Mouse (Mus musculus): ENCODE measurements around the gene Ppm1d. TPM values are rescaled to one million over a fixed set of nuclear protein-coding genes. Genes with fewer than 3 reads are reported as not detected.

The Ppm1d gene
- 6.1 TPM for polyA plus RNA-seq (2012; fragmentation: generic; extraction: Trizol)

GRCm38 (mm10) chr11:85310713-85311574 is at the start of gene Ppm1d:
TSS of gene Ppm1d (plus strand) at chr11:85311244.
- Histone ChIP-seq H3K79me2 (ENCODE audit: control insufficient read depth, insufficient read depth) (peaks cover 41% of the 10 kb centered on the region), H3K4me2 (ENCODE audit: low read depth) (peak within 1 kb of the TSS; percentile 94), H3K36me3 (ENCODE audit: control insufficient read depth, insufficient read depth) (no peaks in the 10 kb centered on the region), H3ac (ENCODE audit: control insufficient read depth, insufficient read length) (peak within 1 kb of the TSS; percentile 73), H3K4me3 (peak within 1 kb of the TSS; percentile 88), H3K27me3 (ENCODE audit: control insufficient read depth, insufficient read depth, insufficient read length) (no peaks in the 10 kb centered on the region)
- peak in 1 of 3 experiments; percentile 18 for TF ChIP-seq MYOD1 (IDR thresholded peaks at IDR 0.05; ENCODE audit: control insufficient read depth in 1 of 3, insufficient read length in 2 of 3, low read depth in 2 of 3)
- TF ChIP-seq MYOG (IDR thresholded peaks at IDR 0.05; ENCODE audit: control insufficient read depth in 1 of 3, insufficient read depth in 1 of 3, insufficient read length in 2 of 3, low read depth in 2 of 3) = no peak
- TF ChIP-seq CEBPB (IDR thresholded peaks at IDR 0.05; ENCODE audit: insufficient read depth, poor library complexity, severe bottlenecking) = no peak
- no peak for TF ChIP-seq TCF3 (IDR thresholded peaks at IDR 0.05; ENCODE audit: insufficient read length, low read depth)
- TF ChIP-seq TCF12 (IDR thresholded peaks at IDR 0.05; ENCODE audit: insufficient read depth, poor library complexity, severe bottlenecking) = no peak
- TF ChIP-seq MAX (IDR thresholded peaks at IDR 0.05; ENCODE audit: low read depth) = no peak
- no peak for TF ChIP-seq REST (IDR thresholded peaks at IDR 0.05; ENCODE audit: insufficient read depth, insufficient read length)
- peak; percentile 79 for TF ChIP-seq POLR2AphosphoS2 (IDR thresholded peaks at IDR 0.05; ENCODE audit: insufficient read length, low read depth)
- peak; percentile 78 for TF ChIP-seq POLR2A (IDR thresholded peaks at IDR 0.05; ENCODE audit: insufficient read length, low read depth)
- TF ChIP-seq E2F4 (IDR thresholded peaks at IDR 0.05; ENCODE audit: insufficient read depth) = peak; percentile 26
- no peak for TF ChIP-seq SRF (IDR thresholded peaks at IDR 0.05; ENCODE audit: control insufficient read depth, insufficient read length, low read depth)

- Histone ChIP-seq H3K4me3 (no peak overlapping the region), H3ac (ENCODE audit: control insufficient read depth, insufficient read length) (no peak overlapping the region), H3K27me3 (ENCODE audit: control insufficient read depth, insufficient read depth, insufficient read length) (no peaks in the 10 kb centered on the region), H3K4me2 (ENCODE audit: low read depth) (no peak overlapping the region), H3K36me3 (ENCODE audit: control insufficient read depth, insufficient read depth) (no peaks in the 10 kb centered on the region), H3K79me2 (ENCODE audit: control insufficient read depth, insufficient read depth) (no peaks in the 10 kb centered on the region)
- TF ChIP-seq POLR2A (IDR thresholded peaks at IDR 0.05; ENCODE audit: insufficient read length, low read depth) (no peak), CEBPB (IDR thresholded peaks at IDR 0.05; ENCODE audit: insufficient read depth, poor library complexity, severe bottlenecking) (no peak), SRF (IDR thresholded peaks at IDR 0.05; ENCODE audit: control insufficient read depth, insufficient read length, low read depth) (no peak), MYOD1 (IDR thresholded peaks at IDR 0.05; ENCODE audit: control insufficient read depth in 1 of 3, insufficient read length in 2 of 3, low read depth in 2 of 3) (no peak), MAX (IDR thresholded peaks at IDR 0.05; ENCODE audit: low read depth) (no peak), TCF12 (IDR thresholded peaks at IDR 0.05; ENCODE audit: insufficient read depth, poor library complexity, severe bottlenecking) (no peak), REST (IDR thresholded peaks at IDR 0.05; ENCODE audit: insufficient read depth, insufficient read length) (no peak), MYOG (IDR thresholded peaks at IDR 0.05; ENCODE audit: control insufficient read depth in 1 of 3, insufficient read depth in 1 of 3, insufficient read length in 2 of 3, low read depth in 2 of 3) (no peak), TCF3 (IDR thresholded peaks at IDR 0.05; ENCODE audit: insufficient read length, low read depth) (no peak), POLR2AphosphoS2 (IDR thresholded peaks at IDR 0.05; ENCODE audit: insufficient read length, low read depth) (no peak), USF1 (IDR thresholded peaks at IDR 0.05; ENCODE audit: low read depth) (no peak), E2F4 (IDR thresholded peaks at IDR 0.05; ENCODE audit: insufficient read depth) (no peak)
These were observed 46.4 kb upstream of the Ppm1d start for GRCm38 (mm10) chr11:85264635-85265034.

- Histone ChIP-seq H3K36me3 (ENCODE audit: control insufficient read depth, insufficient read depth) (no peaks in the 10 kb centered on the region), H3ac (ENCODE audit: control insufficient read depth, insufficient read length) (no peak overlapping the region), H3K27me3 (ENCODE audit: control insufficient read depth, insufficient read depth, insufficient read length) (no peaks in the 10 kb centered on the region), H3K79me2 (ENCODE audit: control insufficient read depth, insufficient read depth) (no peaks in the 10 kb centered on the region), H3K4me3 (no peak overlapping the region), H3K4me2 (ENCODE audit: low read depth) (no peak overlapping the region)
- TF ChIP-seq POLR2A (IDR thresholded peaks at IDR 0.05; ENCODE audit: insufficient read length, low read depth) (no peak), CEBPB (IDR thresholded peaks at IDR 0.05; ENCODE audit: insufficient read depth, poor library complexity, severe bottlenecking) (peak; percentile 91)
These were observed 43.7 kb upstream of the Ppm1d start for GRCm38 (mm10) chr11:85267393-85267792.

- no peak for TF ChIP-seq SRF (IDR thresholded peaks at IDR 0.05; ENCODE audit: control insufficient read depth, insufficient read length, low read depth)
- TF ChIP-seq TCF12 (IDR thresholded peaks at IDR 0.05; ENCODE audit: insufficient read depth, poor library complexity, severe bottlenecking) = no peak
- no peak for TF ChIP-seq E2F4 (IDR thresholded peaks at IDR 0.05; ENCODE audit: insufficient read depth)
- TF ChIP-seq CEBPB (IDR thresholded peaks at IDR 0.05; ENCODE audit: insufficient read depth, poor library complexity, severe bottlenecking) = no peak
- no peak for TF ChIP-seq MAX (IDR thresholded peaks at IDR 0.05; ENCODE audit: low read depth)
- no peak for TF ChIP-seq REST (IDR thresholded peaks at IDR 0.05; ENCODE audit: insufficient read depth, insufficient read length)
- no peak for TF ChIP-seq POLR2A (IDR thresholded peaks at IDR 0.05; ENCODE audit: insufficient read length, low read depth)
- no peak for TF ChIP-seq MYOG (IDR thresholded peaks at IDR 0.05; ENCODE audit: control insufficient read depth in 1 of 3, insufficient read depth in 1 of 3, insufficient read length in 2 of 3, low read depth in 2 of 3)
- TF ChIP-seq USF1 (IDR thresholded peaks at IDR 0.05; ENCODE audit: low read depth) = no peak
- TF ChIP-seq TCF3 (IDR thresholded peaks at IDR 0.05; ENCODE audit: insufficient read length, low read depth) = no peak
- TF ChIP-seq MYOD1 (IDR thresholded peaks at IDR 0.05; ENCODE audit: control insufficient read depth in 1 of 3, insufficient read length in 2 of 3, low read depth in 2 of 3) = no peak
- no peak for TF ChIP-seq POLR2AphosphoS2 (IDR thresholded peaks at IDR 0.05; ENCODE audit: insufficient read length, low read depth)
- Histone ChIP-seq H3K27me3 (ENCODE audit: control insufficient read depth, insufficient read depth, insufficient read length) (no peaks in the 10 kb centered on the region), H3K4me3 (no peak overlapping the region)
These were observed 40.4 kb upstream of the Ppm1d start for GRCm38 (mm10) chr11:85270631-85271030.

More at GRCm38 (mm10) chr11:85270631-85271030, 40.4 kb upstream of the Ppm1d start:
- Histone ChIP-seq H3ac (ENCODE audit: control insufficient read depth, insufficient read length) (no peak overlapping the region), H3K36me3 (ENCODE audit: control insufficient read depth, insufficient read depth) (no peaks in the 10 kb centered on the region), H3K4me2 (ENCODE audit: low read depth) (no peak overlapping the region), H3K79me2 (ENCODE audit: control insufficient read depth, insufficient read depth) (no peaks in the 10 kb centered on the region)

Data from myocyte (in vitro differentiated cells).